Mouse (Mus musculus): ENCODE data around the gene Stag3. TPM values are rescaled to one million over a fixed set of nuclear protein-coding genes. Genes with fewer than 3 reads are reported as not detected.
A peak's percentile ranks its signal among the peaks of the same experiment; 100 is the strongest.

Gene Stag3
- total and polyA plus RNA-seq, 3 experiments = 0.07 TPM; not detected in 2

GRCm38 (mm10) chr5:138262001-138262400 is 18.0 kb upstream of the Stag3 start:
- Histone ChIP-seq H3K27ac (ENCODE audit: control insufficient read depth, low read depth, low read length) (peak overlapping the region; percentile 100), H3K79me2 (ENCODE audit: control insufficient read depth, insufficient read depth, low read length, poor library complexity) (peaks cover 48% of the 10 kb centered on the region), H3K4me1 (ENCODE audit: control insufficient read depth in 1 of 2, insufficient read depth in 2 of 2, low read length in 2 of 2) (peaks cover 12 to 61% of the 10 kb centered on the region in 2 experiments), H3K4me3 (ENCODE audit: control insufficient read depth in 1 of 2, insufficient read depth in 1 of 2, low read depth in 2 of 2, low read length in 2 of 2) (peak overlapping the region; percentile 68 to 89), H3K27me3 (ENCODE audit: control insufficient read depth in 1 of 2, insufficient read depth in 2 of 2, low read length in 2 of 2) (no peaks in the 10 kb centered on the region), H3K9me3 (replicated peaks; ENCODE audit: insufficient read depth, low read length) (no peaks in the 10 kb centered on the region), H3K9ac (ENCODE audit: control insufficient read depth, low read depth, low read length, poor library complexity, severe bottlenecking) (peak overlapping the region; percentile 93), H3K36me3 (ENCODE audit: control insufficient read depth in 1 of 2, insufficient read depth in 2 of 2, low read length in 2 of 2) (peaks cover 3 to 56% of the 10 kb centered on the region in 2 experiments; a peak in 3 of 4 replicates)
- DNase-seq (ENCODE audit: low read depth, low spot score) = peak; percentile 63
- no peak for TF ChIP-seq ZKSCAN1 (IDR thresholded peaks at IDR 0.05; ENCODE audit: low read depth, low read length)
- TF ChIP-seq KAT2A (conservative IDR thresholded peaks at IDR 0.05; ENCODE audit: low read depth, low read length) = no peak
- no peak for TF ChIP-seq ZNF384 (IDR thresholded peaks at IDR 0.05; ENCODE audit: low read depth, low read length)
- TF ChIP-seq HCFC1 (IDR thresholded peaks at IDR 0.05; ENCODE audit: low read depth, low read length) = no peak
- TF ChIP-seq SMC3 (IDR thresholded peaks at IDR 0.05; ENCODE audit: low read depth, low read length) = no peak
- no peak for TF ChIP-seq EP300 (IDR thresholded peaks at IDR 0.05; ENCODE audit: low read depth in 1 of 2, low read length in 2 of 2)
- no peak for TF ChIP-seq MYB (IDR thresholded peaks at IDR 0.05; ENCODE audit: low read depth, low read length)

DNA sequence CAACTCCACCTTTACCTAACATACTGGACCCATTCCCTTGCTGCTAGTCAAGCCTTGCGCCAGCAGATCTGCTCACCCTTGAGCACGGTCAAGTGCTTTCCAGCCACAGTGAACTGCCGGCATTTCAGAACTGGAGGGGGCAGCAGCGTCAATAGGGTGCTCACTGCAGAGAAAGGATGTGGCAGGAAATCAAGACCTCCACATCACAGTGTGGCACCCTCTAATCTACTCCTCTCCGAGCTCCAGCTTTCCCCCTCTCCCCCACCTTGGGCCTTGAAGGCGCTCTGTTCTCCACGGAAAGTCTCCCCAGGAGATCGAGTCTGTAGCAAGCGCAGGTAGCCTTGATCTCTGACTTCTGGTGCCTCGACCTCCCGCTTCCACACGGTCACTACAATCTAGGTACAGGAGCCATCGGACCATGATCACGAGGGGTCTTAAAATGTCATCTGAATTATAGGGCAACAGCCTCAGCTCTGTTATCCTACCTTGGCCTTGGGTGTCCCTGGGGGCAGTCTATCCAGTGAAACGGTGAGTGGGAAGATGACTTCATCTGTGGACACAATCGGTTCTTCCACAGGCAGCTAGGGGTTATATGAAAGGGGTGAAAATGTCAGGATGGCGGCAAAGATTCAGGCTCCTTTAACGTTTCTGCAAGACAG is 17.3 kb upstream of the Stag3 start:
- peaks cover 3 to 49% of the 10 kb centered on the region in 2 experiments; a peak in 3 of 4 replicates for H3K36me3 ChIP-seq (ENCODE audit: control insufficient read depth in 1 of 2, insufficient read depth in 2 of 2, low read length in 2 of 2)
- TF ChIP-seq CTCF (IDR thresholded peaks at IDR 0.05 in 2 of 3, conservative IDR thresholded peaks at IDR 0.05 in 1 of 3; ENCODE audit: control insufficient read depth in 1 of 3, insufficient read depth in 1 of 3, low read depth in 2 of 3, low read length in 3 of 3, poor library complexity in 1 of 3, severe bottlenecking in 1 of 3) (0 out of 6 replicates have a peak, but pooled peaks of 2 of the 3 experiments have one; percentile 1 to 6), TCF12 (IDR thresholded peaks at IDR 0.05; ENCODE audit: low read depth, low read length) (no peak), CHD1 (IDR thresholded peaks at IDR 0.05; ENCODE audit: low read depth, low read length) (peak; percentile 77; the same call in 1 of the 2 replicates), GATA1 (IDR thresholded peaks at IDR 0.05; ENCODE audit: low read depth, low read length) (no peak), TBP (IDR thresholded peaks at IDR 0.05; ENCODE audit: low read depth, low read length) (0 out of 2 replicates have a peak, but pooled peaks have one; percentile 24), POLR2A (IDR thresholded peaks at IDR 0.05; ENCODE audit: control insufficient read depth in 1 of 2, insufficient read depth in 1 of 2, low read depth in 1 of 2, low read length in 2 of 2, poor library complexity in 1 of 2) (peak; percentile 27 to 31; a peak in 1 of 4 replicates), ZMIZ1 (IDR thresholded peaks at IDR 0.05; ENCODE audit: low read depth, low read length) (peak; percentile 28; the same call in 1 of the 2 replicates), MAX (IDR thresholded peaks at IDR 0.05; ENCODE audit: low read length) (0 out of 2 replicates have a peak, but pooled peaks have one; percentile 17), UBTF (IDR thresholded peaks at IDR 0.05; ENCODE audit: borderline replicate concordance, insufficient read depth, low read depth, low read length) (peak; percentile 83; the same call in 1 of the 2 replicates), SMC3 (IDR thresholded peaks at IDR 0.05; ENCODE audit: low read depth, low read length) (no peak; the same call in 1 of the 2 replicates), ETS1 (IDR thresholded peaks at IDR 0.05; ENCODE audit: low read depth, low read length) (0 out of 2 replicates have a peak, but pooled peaks have one; percentile 4), EP300 (IDR thresholded peaks at IDR 0.05; ENCODE audit: low read depth in 1 of 2, low read length in 2 of 2) (0 out of 4 replicates have a peak, but pooled peaks of 1 of the 2 experiments have one; percentile 8)
- peak overlapping the region; percentile 93 for H3K9ac ChIP-seq (ENCODE audit: control insufficient read depth, low read depth, low read length, poor library complexity, severe bottlenecking)

More for the DNA sequence above, 17.3 kb upstream of the Stag3 start:
- Histone ChIP-seq H3K9me3 (replicated peaks; ENCODE audit: insufficient read depth, low read length) (no peaks in the 10 kb centered on the region), H3K27ac (ENCODE audit: control insufficient read depth, low read depth, low read length) (peak overlapping the region; percentile 100), H3K4me3 (ENCODE audit: control insufficient read depth in 1 of 2, insufficient read depth in 1 of 2, low read depth in 2 of 2, low read length in 2 of 2) (peak overlapping the region; percentile 68 to 89), H3K79me2 (ENCODE audit: control insufficient read depth, insufficient read depth, low read length, poor library complexity) (peaks cover 48% of the 10 kb centered on the region), H3K4me1 (ENCODE audit: control insufficient read depth in 1 of 2, insufficient read depth in 2 of 2, low read length in 2 of 2) (peaks cover 6 to 55% of the 10 kb centered on the region in 2 experiments), H3K27me3 (ENCODE audit: control insufficient read depth in 1 of 2, insufficient read depth in 2 of 2, low read length in 2 of 2) (no peaks in the 10 kb centered on the region)
- peak; percentile 51 for DNase-seq (ENCODE audit: low read depth, low spot score)
